Mouse (Mus musculus): ENCODE results near the gene Tango6. TPM values are rescaled to one million over a fixed set of nuclear protein-coding genes. Genes with fewer than 3 reads are reported as not detected.

Gene Tango6
- polyA plus RNA-seq, 1 experiment from 2014 or later, result 12.4 TPM

DNA sequence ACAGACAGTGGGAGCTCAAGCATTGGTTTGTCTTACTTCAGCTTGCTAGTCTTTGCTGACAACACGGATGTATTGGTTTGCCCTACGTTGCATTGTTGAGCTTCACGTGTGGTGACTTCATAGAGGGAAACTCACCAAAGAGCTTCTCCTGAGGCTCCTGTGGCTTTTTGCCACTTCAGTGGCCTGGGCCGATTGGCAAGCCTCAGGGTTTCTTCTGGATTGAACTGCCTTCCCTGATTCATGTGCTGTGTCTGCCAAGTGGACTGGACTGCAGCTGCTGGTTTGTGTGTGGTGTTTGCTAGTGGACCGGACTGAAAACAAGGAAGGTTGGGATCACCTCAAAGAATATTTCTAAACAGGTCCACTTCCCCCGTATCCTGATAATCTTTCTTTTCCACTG, 43.7 kb downstream of the Tango6 start:
- H3K27me3 ChIP-seq (ENCODE audit: control insufficient read depth, insufficient read depth, low read length), result no peaks in the 10 kb centered on the region
- 73% methylated on average over 6 of the region's 6 CpGs for WGBS
- no peak overlapping the region for H3K9ac ChIP-seq (ENCODE audit: low read length)
- H3K9me3 ChIP-seq (ENCODE audit: control insufficient read depth, low read length), result no peaks in the 10 kb centered on the region; the same call in 1 of the 2 replicates
- DNase-seq (ENCODE audit: low spot score) (no peak), ATAC-seq (replicated peaks; ENCODE audit: low FRiP score) (no peak)
- peak overlapping the region; percentile 10; the same call in 1 of the 2 replicates for H3K27ac ChIP-seq (ENCODE audit: low read depth, low read length)
- H3K36me3 ChIP-seq (ENCODE audit: control insufficient read depth, insufficient read depth, low read length), result no peaks in the 10 kb centered on the region; the same call in 1 of the 2 replicates
- no peak overlapping the region for H3K4me3 ChIP-seq (ENCODE audit: low read depth, low read length)
- no peak overlapping the region for H3K4me2 ChIP-seq (ENCODE audit: low read depth, low read length, severe bottlenecking)
- no peaks in the 10 kb centered on the region for H3K4me1 ChIP-seq (replicated peaks; ENCODE audit: control insufficient read depth, insufficient read depth, low read length)

DNA sequence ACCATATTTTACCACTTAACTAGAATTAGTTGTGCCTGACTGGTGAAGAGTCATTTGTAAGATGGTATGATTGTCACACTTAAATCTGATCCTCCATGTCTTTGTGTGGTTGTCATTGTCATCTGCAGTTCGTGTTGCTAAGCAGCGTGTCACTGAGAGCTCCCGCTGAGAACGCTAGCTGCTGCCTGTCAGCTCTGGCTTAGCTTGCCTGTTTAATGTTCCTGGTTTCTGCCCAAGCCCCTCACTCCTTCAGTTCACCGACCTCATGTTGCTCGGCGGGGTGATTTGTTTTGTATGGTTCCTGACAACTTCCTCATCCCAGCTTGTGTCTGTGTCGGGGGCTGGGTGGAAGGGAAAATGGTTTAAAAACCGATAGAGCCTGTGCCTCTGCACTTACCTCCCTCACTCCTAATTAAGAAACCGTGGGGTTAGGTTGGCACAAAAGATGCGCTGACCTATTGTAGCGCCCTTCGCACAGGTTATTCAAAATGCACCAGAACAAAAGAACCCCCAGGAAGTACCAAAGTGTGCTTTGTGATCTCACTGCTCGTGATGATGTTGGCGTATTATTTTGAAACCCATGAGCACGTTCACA, 44.5 kb downstream of the Tango6 start:
- Histone ChIP-seq H3K27me3 (ENCODE audit: control insufficient read depth, insufficient read depth, low read length) (no peaks in the 10 kb centered on the region), H3K9ac (ENCODE audit: low read length) (peak overlapping the region; percentile 1; the same call in 1 of the 2 replicates)
- peak; percentile 58 for ATAC-seq (replicated peaks; ENCODE audit: low FRiP score)

DNA sequence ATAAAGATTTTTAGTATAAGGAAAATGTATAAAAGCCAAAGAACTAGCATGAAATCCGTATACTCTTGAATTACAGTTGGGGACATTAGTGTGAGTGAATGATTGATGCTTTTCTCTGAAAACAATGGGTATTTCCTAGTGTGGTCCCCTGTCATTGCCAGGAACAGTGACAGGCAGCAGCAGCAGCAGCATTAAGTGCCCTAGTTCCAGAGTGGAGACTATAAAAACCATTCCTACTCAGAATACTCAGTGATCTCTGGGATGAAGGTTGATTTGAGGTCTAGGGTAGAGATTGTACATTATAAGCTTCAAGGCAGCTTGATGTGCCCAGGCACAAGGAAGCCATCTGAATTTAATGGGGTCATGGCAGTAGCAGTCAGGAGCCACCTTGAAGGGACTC, 45.0 kb downstream of the Tango6 start:
- Histone ChIP-seq H3K27ac (ENCODE audit: low read depth, low read length) (no peak overlapping the region; the same call in 1 of the 2 replicates), H3K4me2 (ENCODE audit: low read depth, low read length, severe bottlenecking) (peak overlapping the region; percentile 32; the same call in 1 of the 2 replicates), H3K4me3 (ENCODE audit: low read depth, low read length) (no peak overlapping the region), H3K27me3 (ENCODE audit: control insufficient read depth, insufficient read depth, low read length) (no peaks in the 10 kb centered on the region), H3K9ac (ENCODE audit: low read length) (no peak overlapping the region), H3K9me3 (ENCODE audit: control insufficient read depth, low read length) (no peaks in the 10 kb centered on the region; the same call in 1 of the 2 replicates), H3K4me1 (replicated peaks; ENCODE audit: control insufficient read depth, insufficient read depth, low read length) (no peaks in the 10 kb centered on the region), H3K36me3 (ENCODE audit: control insufficient read depth, insufficient read depth, low read length) (no peaks in the 10 kb centered on the region; the same call in 1 of the 2 replicates)
- DNase-seq (ENCODE audit: low spot score), result no peak
- no peak for ATAC-seq (replicated peaks; ENCODE audit: low FRiP score)
- WGBS, result 29% methylated on average over 1 of the region's 1 CpGs

More for the DNA sequence above, 44.5 kb downstream of the Tango6 start:
- no peaks in the 10 kb centered on the region; the same call in 1 of the 2 replicates for H3K36me3 ChIP-seq (ENCODE audit: control insufficient read depth, insufficient read depth, low read length)
- no peaks in the 10 kb centered on the region; the same call in 1 of the 2 replicates for H3K9me3 ChIP-seq (ENCODE audit: control insufficient read depth, low read length)
- H3K4me1 ChIP-seq (replicated peaks; ENCODE audit: control insufficient read depth, insufficient read depth, low read length), result no peaks in the 10 kb centered on the region
- no peak overlapping the region for H3K4me3 ChIP-seq (ENCODE audit: low read depth, low read length)
- 11% methylated on average over 16 of the region's 16 CpGs for WGBS
- DNase-seq (ENCODE audit: low spot score), result peak; percentile 76
- peak overlapping the region; percentile 32 for H3K4me2 ChIP-seq (ENCODE audit: low read depth, low read length, severe bottlenecking)
- H3K27ac ChIP-seq (ENCODE audit: low read depth, low read length), result peak overlapping the region; percentile 31; the same call in 1 of the 2 replicates

DNA sequence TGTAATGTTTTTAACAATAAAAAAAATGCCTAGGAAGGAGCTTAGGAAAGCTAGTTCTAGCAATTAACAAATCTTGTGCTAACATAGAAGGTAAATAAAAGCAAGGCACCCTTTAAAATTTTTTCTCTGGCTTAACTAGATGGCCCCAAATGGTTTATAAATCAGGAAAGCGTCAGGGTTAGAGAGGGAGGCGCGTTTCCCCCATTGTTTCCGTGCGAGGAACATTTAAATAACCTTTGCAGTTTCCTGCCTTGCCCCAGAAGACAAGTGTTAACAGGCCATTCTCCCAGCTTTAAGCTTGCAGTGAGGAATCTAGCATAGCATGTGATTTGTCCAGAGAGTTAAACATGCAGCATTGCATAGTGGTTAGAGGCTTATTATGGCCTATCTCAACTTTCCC, 50.1 kb downstream of the Tango6 start:
- no peaks in the 10 kb centered on the region for H3K27me3 ChIP-seq (ENCODE audit: control insufficient read depth, insufficient read depth, low read length)
- DNase-seq (ENCODE audit: low spot score) (no peak), ATAC-seq (replicated peaks; ENCODE audit: low FRiP score) (no peak)
- no peaks in the 10 kb centered on the region for H3K4me1 ChIP-seq (replicated peaks; ENCODE audit: control insufficient read depth, insufficient read depth, low read length)
- H3K27ac ChIP-seq (ENCODE audit: low read depth, low read length), result no peak overlapping the region
- WGBS, result 59% methylated on average over 5 of the region's 5 CpGs
- H3K9me3 ChIP-seq (ENCODE audit: control insufficient read depth, low read length), result no peaks in the 10 kb centered on the region
- no peaks in the 10 kb centered on the region for H3K36me3 ChIP-seq (ENCODE audit: control insufficient read depth, insufficient read depth, low read length)
- no peak overlapping the region for H3K9ac ChIP-seq (ENCODE audit: low read length)
- H3K4me3 ChIP-seq (ENCODE audit: low read depth, low read length), result no peak overlapping the region
- H3K4me2 ChIP-seq (ENCODE audit: low read depth, low read length, severe bottlenecking), result no peak overlapping the region

DNA sequence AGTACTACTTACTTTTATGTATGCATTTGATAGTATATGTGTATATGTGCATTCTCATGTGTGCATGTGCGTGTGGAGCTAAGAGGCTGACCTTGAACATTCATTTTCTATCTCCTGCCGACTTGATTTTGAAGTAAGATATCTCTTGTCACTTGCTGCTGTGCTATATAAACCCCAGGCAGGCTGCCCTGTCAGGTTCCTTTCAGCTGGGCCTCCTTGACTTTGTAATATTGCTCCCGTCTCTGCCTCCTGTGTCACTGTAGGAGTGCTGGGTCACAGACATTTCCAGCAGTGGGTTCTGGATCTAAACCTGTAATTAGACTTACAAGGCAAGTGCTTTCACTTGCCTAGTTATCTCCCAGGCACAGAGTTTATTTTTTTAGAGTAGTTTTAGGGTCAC, 50.8 kb downstream of the Tango6 start:
- H3K27ac ChIP-seq (ENCODE audit: low read depth, low read length), result no peak overlapping the region
- H3K36me3 ChIP-seq (ENCODE audit: control insufficient read depth, insufficient read depth, low read length), result no peaks in the 10 kb centered on the region
- no peak overlapping the region for H3K4me3 ChIP-seq (ENCODE audit: low read depth, low read length)
- H3K4me2 ChIP-seq (ENCODE audit: low read depth, low read length, severe bottlenecking), result no peak overlapping the region
- WGBS, result 79% methylated on average over 3 of the region's 3 CpGs
- DNase-seq (ENCODE audit: low spot score), result no peak
- no peak overlapping the region for H3K9ac ChIP-seq (ENCODE audit: low read length)
- H3K9me3 ChIP-seq (ENCODE audit: control insufficient read depth, low read length), result no peaks in the 10 kb centered on the region
- no peaks in the 10 kb centered on the region for H3K27me3 ChIP-seq (ENCODE audit: control insufficient read depth, insufficient read depth, low read length)
- no peak for ATAC-seq (replicated peaks; ENCODE audit: low FRiP score)
- H3K4me1 ChIP-seq (replicated peaks; ENCODE audit: control insufficient read depth, insufficient read depth, low read length), result no peaks in the 10 kb centered on the region

DNA sequence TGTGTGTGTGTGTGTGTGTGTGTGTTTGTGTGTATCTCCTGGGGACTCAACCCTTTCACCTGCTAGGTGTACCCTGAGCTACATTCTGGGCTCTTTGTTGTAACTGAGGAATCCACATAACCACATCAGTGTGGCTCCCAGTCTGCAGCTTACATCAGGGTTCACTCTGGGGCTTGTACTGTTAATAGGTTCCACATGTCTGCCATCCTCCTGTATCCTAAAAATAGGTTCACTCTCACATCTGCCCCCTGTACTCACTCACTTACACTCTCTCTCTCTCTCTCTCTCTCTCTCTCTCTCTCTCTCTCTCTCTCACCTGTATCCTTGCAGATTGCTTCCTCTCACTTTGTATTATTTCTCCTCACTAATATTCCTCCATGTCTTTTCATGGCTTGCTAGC, 51.4 kb downstream of the Tango6 start:
- Histone ChIP-seq H3K4me2 (ENCODE audit: low read depth, low read length, severe bottlenecking) (no peak overlapping the region), H3K4me1 (replicated peaks; ENCODE audit: control insufficient read depth, insufficient read depth, low read length) (no peaks in the 10 kb centered on the region), H3K36me3 (ENCODE audit: control insufficient read depth, insufficient read depth, low read length) (no peaks in the 10 kb centered on the region; the same call in 1 of the 2 replicates), H3K9ac (ENCODE audit: low read length) (no peak overlapping the region), H3K4me3 (ENCODE audit: low read depth, low read length) (no peak overlapping the region), H3K9me3 (ENCODE audit: control insufficient read depth, low read length) (no peaks in the 10 kb centered on the region), H3K27me3 (ENCODE audit: control insufficient read depth, insufficient read depth, low read length) (no peaks in the 10 kb centered on the region), H3K27ac (ENCODE audit: low read depth, low read length) (no peak overlapping the region)
- ATAC-seq (replicated peaks; ENCODE audit: low FRiP score) (no peak), DNase-seq (ENCODE audit: low spot score) (no peak)

DNA sequence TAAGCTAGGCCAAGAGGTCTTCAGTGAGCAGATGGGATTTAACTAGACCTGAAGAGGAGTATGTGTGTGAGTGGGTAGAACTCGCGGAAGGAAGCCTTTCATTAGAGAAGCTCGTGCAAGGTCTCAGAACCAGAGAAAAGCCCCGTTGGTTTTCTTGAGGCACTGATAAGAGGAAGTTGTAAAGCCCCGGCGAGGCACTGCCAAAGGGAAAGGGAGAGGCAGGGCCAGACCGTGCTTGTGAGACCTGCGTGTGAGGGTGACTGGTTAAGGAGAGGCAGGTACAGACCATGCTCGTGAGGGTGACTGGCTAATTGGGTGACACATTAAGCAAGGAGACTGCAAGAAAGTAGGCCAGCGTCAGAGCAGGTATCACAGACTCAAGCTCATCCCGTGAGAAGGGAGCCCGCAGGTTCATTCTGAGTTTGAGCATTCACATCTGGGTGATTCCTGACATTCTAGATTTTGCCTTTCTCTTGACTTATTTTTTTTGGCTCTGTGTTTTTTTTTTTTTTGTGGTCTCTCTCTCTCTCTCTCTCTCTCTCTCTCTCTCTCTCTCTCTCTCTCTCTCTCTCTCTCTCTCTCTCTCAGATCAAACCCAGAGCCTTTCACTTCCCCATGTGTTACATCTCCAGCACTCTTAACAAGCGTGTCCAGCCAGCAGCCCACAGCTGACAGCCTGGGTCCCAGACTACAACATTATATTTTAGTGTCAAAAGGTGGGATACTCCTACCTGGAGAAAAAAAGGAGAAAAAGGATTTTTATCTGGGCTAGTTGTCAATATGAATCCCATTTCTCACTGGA, 54.2 kb downstream of the Tango6 start:
- H3K36me3 ChIP-seq (ENCODE audit: control insufficient read depth, insufficient read depth, low read length), result no peaks in the 10 kb centered on the region; the same call in 1 of the 2 replicates
- no peak overlapping the region for H3K4me2 ChIP-seq (ENCODE audit: low read depth, low read length, severe bottlenecking)
- H3K4me1 ChIP-seq (replicated peaks; ENCODE audit: control insufficient read depth, insufficient read depth, low read length), result no peaks in the 10 kb centered on the region
- H3K27ac ChIP-seq (ENCODE audit: low read depth, low read length), result no peak overlapping the region
- H3K9me3 ChIP-seq (ENCODE audit: control insufficient read depth, low read length), result no peaks in the 10 kb centered on the region
- H3K27me3 ChIP-seq (ENCODE audit: control insufficient read depth, insufficient read depth, low read length), result no peaks in the 10 kb centered on the region
- no peak for DNase-seq (ENCODE audit: low spot score)
- WGBS, result 88% methylated on average over 13 of the region's 13 CpGs
- no peak overlapping the region for H3K4me3 ChIP-seq (ENCODE audit: low read depth, low read length)
- no peak for ATAC-seq (replicated peaks; ENCODE audit: low FRiP score)
- H3K9ac ChIP-seq (ENCODE audit: low read length), result no peak overlapping the region

DNA sequence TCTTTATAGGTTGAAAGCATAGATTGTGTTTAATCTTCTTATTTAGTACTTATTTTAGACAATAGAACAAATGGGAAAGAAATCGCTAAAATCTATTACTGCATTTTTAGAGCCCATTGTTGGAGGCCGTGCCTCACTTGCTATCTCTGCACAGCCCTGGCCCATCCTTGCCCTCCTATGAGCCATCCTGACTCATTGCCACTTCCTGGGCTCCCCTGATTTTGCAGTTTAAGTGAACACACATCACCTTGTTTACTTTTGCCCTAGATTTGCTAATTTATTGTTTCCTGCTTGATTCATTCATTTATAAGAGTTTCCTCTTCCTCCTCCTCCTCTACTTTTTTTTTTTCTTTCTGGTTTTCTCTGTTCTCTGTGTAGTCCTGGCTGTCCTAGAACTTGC, 55.0 kb downstream of the Tango6 start:
- Histone ChIP-seq H3K9me3 (ENCODE audit: control insufficient read depth, low read length) (no peaks in the 10 kb centered on the region), H3K4me3 (ENCODE audit: low read depth, low read length) (no peak overlapping the region), H3K4me1 (replicated peaks; ENCODE audit: control insufficient read depth, insufficient read depth, low read length) (no peaks in the 10 kb centered on the region), H3K27me3 (ENCODE audit: control insufficient read depth, insufficient read depth, low read length) (no peaks in the 10 kb centered on the region), H3K9ac (ENCODE audit: low read length) (no peak overlapping the region), H3K36me3 (ENCODE audit: control insufficient read depth, insufficient read depth, low read length) (no peaks in the 10 kb centered on the region; the same call in 1 of the 2 replicates), H3K27ac (ENCODE audit: low read depth, low read length) (no peak overlapping the region), H3K4me2 (ENCODE audit: low read depth, low read length, severe bottlenecking) (no peak overlapping the region)
- no peak for ATAC-seq (replicated peaks; ENCODE audit: low FRiP score)
- no peak for DNase-seq (ENCODE audit: low spot score)
- WGBS, result 93% methylated on average over 2 of the region's 2 CpGs

Data from forebrain, embryonic 11.5 days (tissue).